Comparison of ENCODE assay signal across 26 mouse cellular contexts in genomic region chr15:94223101-94223500, GRCm38 (mm10).
DNase-seq lines count a peak whose midpoint lies in the region; ATAC-seq lines count a peak whose summit lies in the region.
"Had no signal": no experiment of that assay in that cellular context is flagged by ENCODE, and none has a peak within 500 bp of the region (broad histone marks: within the 10 kb centered on the region; RNA-seq: fewer than 3 reads in every experiment).

No protein-coding gene starts in this region.

- no peaks in the 10 kb centered on the region for H3K9me3 ChIP-seq in kidney, embryonic 15.5 days (replicated peaks)
- H3K9me3 ChIP-seq: forebrain, embryonic 10.5 days; liver, embryonic 15.5 days; midbrain, embryonic 10.5 days had no signal

- peaks cover 30% of the 10 kb centered on the region for H3K4me1 ChIP-seq in kidney, embryonic 15.5 days
- H3K4me1 ChIP-seq: liver, embryonic 15.5 days; midbrain, embryonic 10.5 days had no signal

- H3K36me3 ChIP-seq in kidney, embryonic 15.5 days = no peaks in the 10 kb centered on the region
- H3K36me3 ChIP-seq: forebrain, embryonic 10.5 days; G1E; liver, embryonic 15.5 days; midbrain, embryonic 10.5 days had no signal

- H3K27ac ChIP-seq in kidney, embryonic 15.5 days = peak overlapping the region; percentile 47; the same call in 1 of the 2 replicates
- H3K27ac ChIP-seq: forebrain, embryonic 10.5 days; hindbrain, embryonic 14.5 days; left cerebral cortex, adult 2 months; liver, embryonic 15.5 days; midbrain, embryonic 10.5 days had no signal

- H3K4me2 ChIP-seq in kidney, embryonic 15.5 days = 0 out of 2 replicates have a peak overlapping the region, but pooled peaks have one; percentile 10
- H3K4me2 ChIP-seq: hindbrain, embryonic 14.5 days; liver, embryonic 15.5 days had no signal

- H3K9ac ChIP-seq in kidney, embryonic 15.5 days = no peak overlapping the region
- H3K9ac ChIP-seq: hindbrain, embryonic 14.5 days; liver, embryonic 15.5 days had no signal

- peak; percentile 91 for DNase-seq in heart, adult 11 months
- DNase-seq in heart, postnatal 10 days = no peak
- DNase-seq in kidney, postnatal 25 days = no peak
- peak; percentile 44 for DNase-seq in embryo, embryonic 10.5 days (ENCODE audit: low spot score)
- no peak for DNase-seq in thymus, postnatal 4 days
- DNase-seq: adrenal gland, adult 8-10 months; B cell, adult 2 months; cerebellum, adult 18-20 months; cerebellum, postnatal 14 days; kidney, adult 8-10 months; layer of hippocampus, adult 9-11 months; left cerebral cortex, postnatal 4 days; liver; lung, postnatal 10 days; thymus, postnatal 25 days had no signal

- H3K4me3 ChIP-seq in kidney, embryonic 15.5 days (replicated peaks) = no peak overlapping the region
- H3K4me3 ChIP-seq: forebrain, embryonic 10.5 days; left cerebral cortex, adult 2 months; liver, embryonic 15.5 days; midbrain, embryonic 10.5 days had no signal

- no peak for ATAC-seq in kidney, embryonic 15.5 days (replicated peaks; ENCODE audit: low FRiP score)
- ATAC-seq in hematopoietic stem cell, adult 5-6 weeks (replicated peaks in 1 of 2; ENCODE audit: insufficient read depth in 1 of 2, low FRiP score in 2 of 2, low TSS enrichment in 1 of 2, low read depth in 1 of 2, poor library complexity in 2 of 2, severe bottlenecking in 2 of 2) = peak; percentile 32 to 43; a peak in 3 of 4 replicates
- ATAC-seq: forebrain, embryonic 16.5 days; inflammation-experienced regulatory T-cells, adult 6 months had no signal

- WGBS in kidney, embryonic 15.5 days = 10% methylated on average over 8 of the region's 8 CpGs

- no peaks in the 10 kb centered on the region for H3K27me3 ChIP-seq in kidney, embryonic 15.5 days
- H3K27me3 ChIP-seq: CH12.LX; liver, embryonic 15.5 days had no signal

- intact Hi-C loops in heart, postnatal 10 days (cut with DNase I) = no loop called here

Comparison
In these comparisons a context has a peak if more than half of its experiments do, and no peak if none do; other contexts are left out.
1. DNase-seq: peak in heart, adult 11 months (single experiment) and embryo, embryonic 10.5 days (single experiment); none in heart, postnatal 10 days (0 of 2), kidney, postnatal 25 days (0 of 2) and thymus, postnatal 4 days (single experiment).